Mouse (Mus musculus) lung, postnatal 36 days (tissue): Measurements from ENCODE around the gene Kpna4.

ENCODE experiments used
- DNase-seq: peaks from one replicate; pipeline ENCODE4 v3.0.0; 2022; ENCODE audit warnings: mixed read lengths

Kpna4 gene

GRCm38 (mm10) chr3:69126509-69127345, at the start of gene Kpna4:
Kpna4 (minus strand) TSS chr3:69127113.
- DNase-seq = peak; percentile 96

GRCm38 (mm10) chr3:69175229-69175628, 48.3 kb upstream of the Kpna4 start:
- no peak for DNase-seq

- DNase-seq = peak; percentile 27
These were observed 44.2 kb upstream of the Kpna4 start for GRCm38 (mm10) chr3:69171123-69171522.

- DNase-seq = no peak
These were observed 42.9 kb upstream of the Kpna4 start for GRCm38 (mm10) chr3:69169796-69170195.

GRCm38 (mm10) chr3:69168724-69169123, 41.8 kb upstream of the Kpna4 start:
- no peak for DNase-seq

GRCm38 (mm10) chr3:69163057-69163456, 36.1 kb upstream of the Kpna4 start:
- peak; percentile 24 for DNase-seq

GRCm38 (mm10) chr3:69160429-69160828, 33.5 kb upstream of the Kpna4 start:
- DNase-seq = no peak

- DNase-seq = no peak
These were observed 32.6 kb upstream of the Kpna4 start for GRCm38 (mm10) chr3:69159501-69159900.

GRCm38 (mm10) chr3:69157886-69158285, 31.0 kb upstream of the Kpna4 start:
- no peak for DNase-seq

GRCm38 (mm10) chr3:69156484-69156883, 29.6 kb upstream of the Kpna4 start:
- DNase-seq = peak; percentile 74

GRCm38 (mm10) chr3:69154691-69155090, 27.8 kb upstream of the Kpna4 start:
- DNase-seq = peak; percentile 42

- DNase-seq = no peak
These were observed 24.0 kb upstream of the Kpna4 start for GRCm38 (mm10) chr3:69150921-69151320.

- DNase-seq = peak; percentile 26
These were observed 15.6 kb upstream of the Kpna4 start for GRCm38 (mm10) chr3:69142372-69142994.

- peak; percentile 35 for DNase-seq
These were observed 13.9 kb upstream of the Kpna4 start for GRCm38 (mm10) chr3:69140851-69141250.

- DNase-seq = no peak
These were observed 9.1 kb upstream of the Kpna4 start for GRCm38 (mm10) chr3:69136059-69136458.

- DNase-seq = no peak
These were observed 4.1 kb upstream of the Kpna4 start for GRCm38 (mm10) chr3:69130973-69131372.

GRCm38 (mm10) chr3:69127693-69128092, 780 bp upstream of the Kpna4 start:
- DNase-seq = peak; percentile 43

GRCm38 (mm10) chr3:69127346-69127678, 399 bp upstream of the Kpna4 start:
- DNase-seq = no peak

- peak; percentile 25 for DNase-seq
These were observed 913 bp downstream of the Kpna4 start for GRCm38 (mm10) chr3:69125891-69126508.

- no peak for DNase-seq
These were observed 1.5 kb downstream of the Kpna4 start for GRCm38 (mm10) chr3:69125461-69125860.

GRCm38 (mm10) chr3:69118827-69119226, 8.1 kb downstream of the Kpna4 start:
- DNase-seq = peak; percentile 21

GRCm38 (mm10) chr3:69114760-69115159, 12.2 kb downstream of the Kpna4 start:
- DNase-seq = no peak

- peak; percentile 67 for DNase-seq
These were observed 13.0 kb downstream of the Kpna4 start for GRCm38 (mm10) chr3:69113956-69114355.

GRCm38 (mm10) chr3:69109079-69109478, 17.8 kb downstream of the Kpna4 start:
- no peak for DNase-seq
